Mouse (Mus musculus) CH12.LX (cell line): ENCODE results near the gene Aebp2. TPM values are rescaled to one million over a fixed set of nuclear protein-coding genes. Genes with fewer than 3 reads are reported as not detected.

Source experiments
- DNase-seq: peaks from one replicate; pipeline ENCODE4 v3.0.0-alpha.2; 2013; ENCODE audit errors: extremely low read depth
- H3K27ac ChIP-seq: 2 replicates; pipeline ENCODE4 v1.5.1; 2012; ENCODE audit warnings: low read depth, mild to moderate bottlenecking, control low read depth, moderate library complexity; ENCODE audit not compliant: insufficient read depth
- H3K27me3 ChIP-seq: replicated peaks from 2 replicates; pipeline ENCODE3; 2012; ENCODE audit warnings: inconsistent platforms
- H3K36me3 ChIP-seq, 2 experiments: replicated peaks in 1 of 2; 2 replicates each; pipeline versions ENCODE3 to v1.6.1; 2012; ENCODE audit warnings: inconsistent platforms in 1 of 2, low read length in 1 of 2, mild to moderate bottlenecking in 1 of 2, mixed read lengths in 1 of 2, moderate library complexity in 1 of 2; ENCODE audit not compliant: control insufficient read depth in 1 of 2, insufficient read depth in 1 of 2
- H3K4me1 ChIP-seq, 2 experiments: 2 replicates each; pipeline ENCODE4 v1.6.1; 2012; ENCODE audit warnings: inconsistent platforms in 1 of 2, moderate library complexity in 1 of 2; ENCODE audit not compliant: insufficient read depth in 2 of 2, control insufficient read depth in 1 of 2
- H3K4me2 ChIP-seq: 2 replicates; pipeline ENCODE4 v1.6.1; 2012; ENCODE audit warnings: low read depth, mild to moderate bottlenecking, control low read depth; ENCODE audit not compliant: poor library complexity, insufficient read depth, severe bottlenecking
- H3K4me3 ChIP-seq, 3 experiments: fragments of 150-350 bp in 1 of 3; sonication (generic) in 1 of 3; replicated peaks in 1 of 3; 2 replicates each; pipeline versions ENCODE3 to v1.5.1; 2011 to 2012; ENCODE audit warnings: low read depth in 2 of 3, low read length in 2 of 3, mild to moderate bottlenecking in 2 of 3, moderate library complexity in 2 of 3, control low read depth in 1 of 3, improper control_type of control experiment in 1 of 3, inconsistent platforms in 1 of 3, mixed read lengths in 1 of 3; ENCODE audit not compliant: poor library complexity in 1 of 3
- H3K79me2 ChIP-seq: replicated peaks from 2 replicates; pipeline ENCODE4 v1.6.1; 2012; ENCODE audit warnings: mild to moderate bottlenecking, moderate library complexity; ENCODE audit not compliant: control insufficient read depth, poor library complexity, insufficient read depth, severe bottlenecking; ENCODE audit errors: extremely low read depth
- H3K9ac ChIP-seq: 2 replicates; pipeline ENCODE4 v1.6.1; 2012; ENCODE audit warnings: low read depth, mild to moderate bottlenecking, control low read depth, moderate library complexity; ENCODE audit not compliant: insufficient read depth
- H3K9me3 ChIP-seq: replicated peaks from 2 replicates; pipeline ENCODE3; 2012; ENCODE audit warnings: low read length, inconsistent platforms, mixed read lengths
- BHLHE40 ChIP-seq: IDR thresholded peaks from 2 replicates; pipeline ENCODE4 v1.6.1; 2011; ENCODE audit warnings: mild to moderate bottlenecking, low read depth, low read length, improper control_type of control experiment
- EP300 ChIP-seq: IDR thresholded peaks from 2 replicates; pipeline ENCODE4 v1.6.1; 2011; ENCODE audit warnings: low read length, improper control_type of control experiment
- ETS1 ChIP-seq: conservative IDR thresholded peaks from 2 replicates; pipeline ENCODE4 v1.6.1; 2012; ENCODE audit warnings: low read depth, mild to moderate bottlenecking, inconsistent platforms, low read length, improper control_type of control experiment, moderate library complexity
- MAZ ChIP-seq: IDR thresholded peaks from 2 replicates; pipeline ENCODE4 v1.6.1; 2012; ENCODE audit warnings: low read depth, mild to moderate bottlenecking, inconsistent platforms, low read length, improper control_type of control experiment, moderate library complexity
- MEF2A ChIP-seq: IDR thresholded peaks from 2 replicates; pipeline ENCODE4 v1.6.1; 2014; ENCODE audit warnings: low read depth, mild to moderate bottlenecking, inconsistent platforms, low read length, improper control_type of control experiment, borderline replicate concordance
- NRF1 ChIP-seq: IDR thresholded peaks from 2 replicates; pipeline ENCODE4 v1.6.1; 2014; ENCODE audit warnings: low read depth, mild to moderate bottlenecking, inconsistent platforms, low read length, improper control_type of control experiment, moderate library complexity
- RAD21 ChIP-seq: IDR thresholded peaks from 2 replicates; pipeline ENCODE4 v1.6.1; 2011; ENCODE audit warnings: low read depth, mild to moderate bottlenecking, low read length, improper control_type of control experiment, moderate library complexity
- SMC3 ChIP-seq: IDR thresholded peaks from 2 replicates; pipeline ENCODE4 v1.6.1; 2011; ENCODE audit warnings: low read depth, low read length, improper control_type of control experiment
- UBTF ChIP-seq: IDR thresholded peaks from 2 replicates; pipeline ENCODE4 v1.6.1; 2012; ENCODE audit warnings: low read depth, mild to moderate bottlenecking, inconsistent platforms, low read length, improper control_type of control experiment, moderate library complexity
- dilution Hi-C: fragments of 300-500 bp; cut with MboI; formaldehyde crosslinking; loops from 2 replicates; pipeline ENCODE4 v1.14.3; 2020; ENCODE audit warnings: low sequenced_read_pairs; ENCODE audit not compliant: extremely low pct_unique_long_range_greater_than_20kb, extremely low pct_ligation_motif_present
- in situ Hi-C: fragments of 300-500 bp; cut with MboI; formaldehyde crosslinking; loops from 3 replicates; pipeline ENCODE4 v1.14.3; 2019; ENCODE audit warnings: low sequenced_read_pairs, low pct_ligation_motif_present, low pct_unique_long_range_greater_than_20kb, mixed read lengths
- polyA plus RNA-seq: library from polyadenylated mRNA; unstranded; fragments of >175 nt; gene quantifications from 2 replicates; pipeline ENCODE4 v1.2.1, GENCODE M21; 2012; ENCODE audit warnings: low read depth; ENCODE audit not compliant: insufficient read length
- total RNA-seq, 2 experiments: library from RNA; depleted of rRNA; stranded (reverse); fragments of 300-350 nt in 1 of 2; fragments of >200 nt in 1 of 2; gene quantifications; 2 replicates each; pipeline ENCODE4 v1.2.3; 2012 to 2014

Gene Aebp2
- total and polyA plus RNA-seq, 3 experiments, result 54.4 to 63.3 (median 59.9) TPM

GRCm38 (mm10) chr6:140611282-140611681 lies 11.2 kb upstream of the Aebp2 start:
- Histone ChIP-seq H3K4me1 (peaks cover 11 to 26% of the 10 kb centered on the region in 2 experiments), H3K4me3 (no peak overlapping the region), H3K27me3 (no peaks in the 10 kb centered on the region), H3K9me3 (no peaks in the 10 kb centered on the region), H3K9ac (no peak overlapping the region), H3K79me2 (no peaks in the 10 kb centered on the region), H3K4me2 (no peak overlapping the region), H3K27ac (no peak overlapping the region), H3K36me3 (no peaks in the 10 kb centered on the region)
- in situ Hi-C loops (no loop called here), dilution Hi-C loops (no loop called here)
- no peak for DNase-seq
- no peak for TF ChIP-seq UBTF
- TF ChIP-seq EP300, result peak; percentile 8; the same call in 1 of the 2 replicates

- in situ Hi-C loops (no loop called here), dilution Hi-C loops (no loop called here)
- H3K4me1 ChIP-seq, result peaks cover 11 to 26% of the 10 kb centered on the region in 2 experiments
- no peaks in the 10 kb centered on the region for H3K27me3 ChIP-seq
- no peak for DNase-seq
- no peaks in the 10 kb centered on the region for H3K79me2 ChIP-seq
- H3K4me3 ChIP-seq, result no peak overlapping the region
- no peak overlapping the region for H3K27ac ChIP-seq
- no peaks in the 10 kb centered on the region for H3K9me3 ChIP-seq
- no peaks in the 10 kb centered on the region for H3K36me3 ChIP-seq
- peak; percentile 50 for TF ChIP-seq BHLHE40
- no peak for TF ChIP-seq RAD21
- no peak overlapping the region for H3K9ac ChIP-seq
- no peak overlapping the region for H3K4me2 ChIP-seq
Observed at GRCm38 (mm10) chr6:140611893-140612473, 10.5 kb upstream of the Aebp2 start.

GRCm38 (mm10) chr6:140613822-140614221 lies 8.6 kb upstream of the Aebp2 start:
- no peak overlapping the region for H3K27ac ChIP-seq
- H3K79me2 ChIP-seq, result no peaks in the 10 kb centered on the region
- in situ Hi-C loops (no loop called here), dilution Hi-C loops (no loop called here)
- no peak overlapping the region for H3K9ac ChIP-seq
- peak; percentile 44 for DNase-seq
- no peaks in the 10 kb centered on the region for H3K36me3 ChIP-seq
- H3K27me3 ChIP-seq, result no peaks in the 10 kb centered on the region
- no peaks in the 10 kb centered on the region for H3K9me3 ChIP-seq
- peak overlapping the region; percentile 16; the same call in 1 of the 2 replicates for H3K4me2 ChIP-seq
- TF ChIP-seq NRF1 (no peak), SMC3 (no peak), MAZ (0 out of 2 replicates have a peak, but pooled peaks have one; percentile 20), ETS1 (peak; percentile 48; the same call in 1 of the 2 replicates), MEF2A (0 out of 2 replicates have a peak, but pooled peaks have one; percentile 22), BHLHE40 (peak; percentile 31)
- no peak overlapping the region for H3K4me3 ChIP-seq
- H3K4me1 ChIP-seq, result peaks cover 22 to 26% of the 10 kb centered on the region in 2 experiments
